Mouse (Mus musculus) MEL (cell line): ENCODE data around the gene L3mbtl4. TPM values are rescaled to one million over a fixed set of nuclear protein-coding genes. Genes with fewer than 3 reads are reported as not detected.
"Not testable (repeated sequence)": the region's sequence is repeated elsewhere in the genome, so short reads cannot be mapped to it uniquely, and the experiment has no call there.

Experiments
- DNase-seq: peaks from one replicate; pipeline ENCODE4 v3.0.0; 2011; ENCODE audit warnings: low read depth, low spot score
- H3K27ac ChIP-seq: 2 replicates; pipeline ENCODE4 v1.5.1; 2012; ENCODE audit warnings: low read depth, mild to moderate bottlenecking, control low read depth, low read length, moderate library complexity; ENCODE audit not compliant: control insufficient read depth
- H3K27me3 ChIP-seq, 2 experiments: fragments of 150-350 bp in 1 of 2; sonication (generic) in 1 of 2; 2 replicates each; pipeline ENCODE4 v1.6.1; 2012; ENCODE audit warnings: low read length in 2 of 2, mild to moderate bottlenecking in 2 of 2, improper control_type of control experiment in 1 of 2, moderate library complexity in 1 of 2; ENCODE audit not compliant: insufficient read depth in 2 of 2, control insufficient read depth in 1 of 2
- H3K36me3 ChIP-seq, 2 experiments: 2 replicates each; pipeline ENCODE4 v1.6.1; 2012 to 2014; ENCODE audit warnings: low read length in 2 of 2, improper control_type of control experiment in 1 of 2, inconsistent platforms in 1 of 2, mild to moderate bottlenecking in 1 of 2; ENCODE audit not compliant: insufficient read depth in 2 of 2, control insufficient read depth in 1 of 2
- H3K4me1 ChIP-seq, 2 experiments: fragments of 150-350 bp in 1 of 2; sonication (generic) in 1 of 2; 2 replicates each; pipeline ENCODE4 v1.6.1; 2012; ENCODE audit warnings: low read length in 2 of 2, improper control_type of control experiment in 1 of 2, mild to moderate bottlenecking in 1 of 2; ENCODE audit not compliant: insufficient read depth in 2 of 2, control insufficient read depth in 1 of 2
- H3K4me3 ChIP-seq, 2 experiments: fragments of 150-350 bp in 1 of 2; sonication (generic) in 1 of 2; 2 replicates each; pipeline ENCODE4 v1.5.1; 2012; ENCODE audit warnings: low read depth in 2 of 2, low read length in 2 of 2, mild to moderate bottlenecking in 2 of 2, moderate library complexity in 2 of 2, control low read depth in 1 of 2, improper control_type of control experiment in 1 of 2; ENCODE audit not compliant: control insufficient read depth in 1 of 2, insufficient read depth in 1 of 2
- H3K79me2 ChIP-seq: 2 replicates; pipeline ENCODE4 v1.6.1; 2012; ENCODE audit warnings: mild to moderate bottlenecking, low read length, moderate library complexity; ENCODE audit not compliant: control insufficient read depth, poor library complexity, insufficient read depth
- H3K9ac ChIP-seq: 2 replicates; pipeline ENCODE4 v1.6.1; 2012; ENCODE audit warnings: low read depth, mild to moderate bottlenecking, control low read depth, low read length, moderate library complexity; ENCODE audit not compliant: control insufficient read depth, poor library complexity, severe bottlenecking
- H3K9me3 ChIP-seq: fragments of 150-350 bp; sonication (generic); replicated peaks from 2 replicates; pipeline ENCODE4 v1.6.1; 2012; ENCODE audit warnings: mild to moderate bottlenecking, low read length, improper control_type of control experiment, moderate library complexity; ENCODE audit not compliant: insufficient read depth
- BHLHE40 ChIP-seq: IDR thresholded peaks from 2 replicates; pipeline ENCODE4 v1.6.1; 2012; ENCODE audit warnings: low read depth, mild to moderate bottlenecking, inconsistent platforms, low read length, improper control_type of control experiment, borderline replicate concordance
- CTCF ChIP-seq, 3 experiments: IDR thresholded peaks in 2 of 3; conservative IDR thresholded peaks in 1 of 3; 2 replicates each; pipeline ENCODE4 v1.5.1; 2011 to 2012; ENCODE audit warnings: low read length in 3 of 3, low read depth in 2 of 3, mild to moderate bottlenecking in 2 of 3, improper control_type of control experiment in 1 of 3, inconsistent platforms in 1 of 3, mixed read lengths in 1 of 3, moderate library complexity in 1 of 3; ENCODE audit not compliant: control insufficient read depth in 1 of 3, insufficient read depth in 1 of 3, poor library complexity in 1 of 3, severe bottlenecking in 1 of 3
- ELF1 ChIP-seq: IDR thresholded peaks from 2 replicates; pipeline ENCODE4 v1.6.1; 2014; ENCODE audit warnings: low read depth, mild to moderate bottlenecking, inconsistent platforms, low read length, improper control_type of control experiment, moderate library complexity
- KAT2A ChIP-seq: conservative IDR thresholded peaks from 2 replicates; pipeline ENCODE4 v1.6.1; 2012; ENCODE audit warnings: low read depth, low read length, improper control_type of control experiment, inconsistent platforms
- MYB ChIP-seq: IDR thresholded peaks from 2 replicates; pipeline ENCODE4 v1.6.1; 2011; ENCODE audit warnings: mild to moderate bottlenecking, low read depth, low read length, improper control_type of control experiment
- RCOR1 ChIP-seq: IDR thresholded peaks from 2 replicates; pipeline ENCODE4 v1.6.1; 2012; ENCODE audit warnings: low read depth, mild to moderate bottlenecking, inconsistent platforms, low read length, improper control_type of control experiment
- SMC3 ChIP-seq: IDR thresholded peaks from 2 replicates; pipeline ENCODE4 v1.6.1; 2011; ENCODE audit warnings: low read depth, low read length, improper control_type of control experiment
- TAL1 ChIP-seq: IDR thresholded peaks from 2 replicates; pipeline ENCODE4 v1.6.1; 2012; ENCODE audit warnings: mild to moderate bottlenecking, inconsistent platforms, low read length, moderate library complexity, mixed read lengths
- TBP ChIP-seq: IDR thresholded peaks from 2 replicates; pipeline ENCODE4 v1.8.0; 2011; ENCODE audit warnings: low read depth, low read length, improper control_type of control experiment
- ZC3H11A ChIP-seq: IDR thresholded peaks from 2 replicates; pipeline ENCODE4 v1.6.1; 2012; ENCODE audit warnings: low read depth, mild to moderate bottlenecking, inconsistent platforms, low read length, improper control_type of control experiment
- ZMIZ1 ChIP-seq: IDR thresholded peaks from 2 replicates; pipeline ENCODE4 v1.6.1; 2012; ENCODE audit warnings: low read depth, mild to moderate bottlenecking, inconsistent platforms, low read length, improper control_type of control experiment, moderate library complexity
- polyA plus RNA-seq, 2 experiments: library from polyadenylated mRNA; stranded (reverse) in 1 of 2; unstranded in 1 of 2; fragments of >175 nt in 1 of 2; fragments of >200 nt in 1 of 2; gene quantifications; 2 replicates each; pipeline versions ENCODE4 v1.2.1 to v1.2.4; 2012; ENCODE audit warnings: low replicate concordance in 2 of 2, low read depth in 1 of 2; ENCODE audit not compliant: insufficient read length in 2 of 2, insufficient read depth in 1 of 2, missing spikeins in 1 of 2
- total RNA-seq: library from RNA; depleted of rRNA; stranded (reverse); fragments of 300-350 nt; gene quantifications from 2 replicates; pipeline ENCODE4 v1.2.3, GENCODE M21; 2012

The L3mbtl4 gene
- total and polyA plus RNA-seq, 3 experiments: not detected

DNA sequence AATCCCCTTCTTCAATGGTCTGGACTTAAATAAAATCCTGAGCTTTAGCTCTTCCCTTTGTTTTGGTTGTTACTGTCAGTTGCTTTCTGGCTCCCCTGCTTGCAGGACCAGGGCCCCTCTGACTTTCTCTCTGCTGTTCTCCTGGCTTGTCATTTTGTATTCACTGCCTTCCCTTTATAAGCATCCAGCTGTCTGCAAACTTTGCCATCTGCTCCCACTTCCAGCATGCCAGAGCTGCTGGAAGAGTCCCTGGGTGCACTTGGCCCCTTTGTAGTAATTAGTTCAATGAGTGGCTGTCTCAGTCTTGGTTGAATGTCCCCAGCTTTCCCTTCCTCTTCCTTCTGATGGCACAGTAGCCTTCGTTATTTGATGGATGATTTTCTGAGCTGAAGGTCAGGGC, 132.4 kb downstream of the L3mbtl4 start:
- Histone ChIP-seq H3K4me3 (no peak overlapping the region), H3K27ac (no peak overlapping the region)

GRCm38 (mm10) chr17:68407121-68407520, 133.5 kb downstream of the L3mbtl4 start:
- not testable (repeated sequence) for H3K4me1 ChIP-seq, H3K27ac ChIP-seq, DNase-seq, H3K9ac ChIP-seq, H3K9me3 ChIP-seq, H3K36me3 ChIP-seq, H3K79me2 ChIP-seq, H3K4me3 ChIP-seq, H3K27me3 ChIP-seq

More for the DNA sequence above, 132.4 kb downstream of the L3mbtl4 start:
- Histone ChIP-seq H3K9ac (no peak overlapping the region), H3K79me2 (no peaks in the 10 kb centered on the region)
- no peak for DNase-seq
- TF ChIP-seq MYB: no peak
- TF ChIP-seq SMC3: no peak
- TF ChIP-seq CTCF (IDR thresholded peaks at IDR 0.05 in 2 of 3, conservative IDR thresholded peaks at IDR 0.05 in 1 of 3; ENCODE audit: control insufficient read depth in 1 of 3, insufficient read depth in 1 of 3, low read depth in 2 of 3, low read length in 3 of 3, poor library complexity in 1 of 3, severe bottlenecking in 1 of 3): no peak
- TF ChIP-seq RCOR1: no peak
- TF ChIP-seq, all 39 proteins: peak for 0
- Histone ChIP-seq H3K27me3 (no peaks in the 10 kb centered on the region), H3K4me1 (no peaks in the 10 kb centered on the region), H3K9me3 (no peaks in the 10 kb centered on the region), H3K36me3 (no peaks in the 10 kb centered on the region)

GRCm38 (mm10) chr17:68422663-68423498, 149.3 kb downstream of the L3mbtl4 start:
- Histone ChIP-seq H3K4me1 (no peaks in the 10 kb centered on the region), H3K27ac (no peak overlapping the region), H3K9ac (no peak overlapping the region), H3K4me3 (no peak overlapping the region), H3K27me3 (no peaks in the 10 kb centered on the region), H3K79me2 (no peaks in the 10 kb centered on the region), H3K36me3 (no peaks in the 10 kb centered on the region), H3K9me3 (no peaks in the 10 kb centered on the region)
- no peak for DNase-seq
- TF ChIP-seq SMC3 (no peak), TAL1 (no peak), TBP (no peak), BHLHE40 (no peak), KAT2A (no peak), ELF1 (no peak), ZMIZ1 (no peak), ZC3H11A (no peak)
